Mouse (Mus musculus): ENCODE results near the gene Shcbp1l. TPM values are rescaled to one million over a fixed set of nuclear protein-coding genes. Genes with fewer than 3 reads are reported as not detected.
"Not testable (repeated sequence)": the region's sequence is repeated elsewhere in the genome, so short reads cannot be mapped to it uniquely, and the experiment has no call there.

Shcbp1l gene
- total RNA-seq (2014; fragmentation: Nextera tagmentation) (26.2 and 36.0 TPM in 2 replicates), total RNA-seq (2017) (7.7 and 9.1 TPM in 2 replicates), polyA plus RNA-seq (2012) (5.0 and 5.6 TPM in 2 replicates)

DNA sequence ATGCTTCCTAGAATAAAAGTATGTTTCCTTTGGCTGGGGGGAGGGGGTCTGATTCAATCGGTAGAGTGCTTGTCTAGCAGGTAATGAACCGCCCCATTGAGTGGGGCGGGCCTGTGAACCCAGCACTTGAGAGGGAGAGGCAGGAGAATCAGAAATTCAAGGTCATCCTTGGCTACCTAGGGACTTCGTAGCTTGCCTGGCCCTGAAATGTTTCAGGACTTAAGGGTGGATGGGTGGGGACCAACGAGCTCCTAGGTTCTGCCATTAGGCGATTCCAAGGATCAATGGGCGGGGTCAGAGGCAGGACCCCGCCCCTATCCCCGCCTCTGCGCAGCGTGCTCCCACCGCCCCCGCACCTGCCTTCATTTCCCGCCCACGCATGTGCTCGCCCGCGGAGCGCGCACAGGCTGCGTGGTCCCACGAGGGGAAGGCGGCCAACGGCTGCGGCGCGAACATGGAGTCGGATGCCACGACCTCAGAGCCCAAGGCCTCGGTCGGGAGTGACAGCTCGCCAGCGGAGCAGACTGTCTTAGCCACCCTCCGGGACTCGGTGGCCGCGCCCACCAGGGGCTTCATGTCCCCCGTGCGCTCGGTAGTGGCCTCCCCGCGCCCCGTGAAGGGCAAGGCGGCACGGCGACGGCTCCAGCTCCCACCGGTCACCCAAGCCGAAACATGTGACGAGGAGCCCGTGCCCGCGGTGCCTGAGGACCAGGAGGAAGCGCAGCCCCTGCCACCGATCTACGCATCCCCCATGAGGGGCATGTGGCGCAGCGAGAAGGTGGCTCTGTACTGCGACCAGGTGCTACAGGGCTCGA is at the start of gene Shcbp1l:
Shcbp1l (plus strand) TSS at position 393 of the 815 bp plus-strand sequence.
- peak; percentile 79 for DNase-seq (ENCODE audit: low spot score)
- H3K4me3 ChIP-seq (ENCODE audit: low read depth, low read length), result peak within 1 kb of the TSS; percentile 73

DNA sequence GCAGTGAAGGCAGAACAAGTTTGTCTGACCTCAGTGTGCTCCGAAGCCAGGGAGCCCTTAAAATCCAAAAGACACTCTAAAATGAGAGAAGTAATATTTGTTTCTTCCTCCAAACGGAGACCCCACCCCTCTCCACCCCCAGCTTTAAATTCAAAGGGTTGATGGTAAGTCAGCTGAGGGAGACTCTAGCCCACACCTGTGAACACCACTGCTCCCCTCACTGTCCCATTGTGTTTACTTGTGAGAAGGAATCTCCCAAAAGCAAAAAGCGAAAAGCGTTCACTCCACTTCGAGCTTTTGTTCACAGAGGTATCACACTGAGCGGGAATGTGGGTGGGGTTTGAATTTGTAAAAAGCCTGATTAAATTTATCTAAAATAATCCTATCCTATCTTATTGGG is 48.5 kb upstream of the Shcbp1l start:
- H3K9me3 ChIP-seq (replicated peaks), result no peaks in the 10 kb centered on the region
- peaks cover 44% of the 10 kb centered on the region for H3K27me3 ChIP-seq (ENCODE audit: insufficient read depth, low read length)
- no peak overlapping the region for H3K4me3 ChIP-seq (ENCODE audit: low read depth, low read length)
- no peaks in the 10 kb centered on the region for H3K36me3 ChIP-seq (replicated peaks)
- no peak for ATAC-seq (ENCODE audit: extremely low read depth, insufficient number of reproducible peaks, low FRiP score, poor library complexity, severe bottlenecking)
- TF ChIP-seq TAL1 (conservative IDR thresholded peaks at IDR 0.05; ENCODE audit: low read depth, low read length) (no peak), POLR2AphosphoS5 (IDR thresholded peaks at IDR 0.05; ENCODE audit: insufficient replicate concordance, low read depth, low read length) (no peak), CTCF (IDR thresholded peaks at IDR 0.05; ENCODE audit: low read depth, low read length) (no peak), GATA1 (IDR thresholded peaks at IDR 0.05; ENCODE audit: borderline replicate concordance, low read length) (no peak), GATA2 (IDR thresholded peaks at IDR 0.05; ENCODE audit: borderline replicate concordance, low read depth, low read length) (no peak)
- no peak for DNase-seq (ENCODE audit: low spot score)
- no peaks in the 10 kb centered on the region for H3K4me1 ChIP-seq (ENCODE audit: insufficient read depth, low read depth, low read length)

More for the DNA sequence above, at the start of gene Shcbp1l:
- Histone ChIP-seq H3K9me3 (replicated peaks) (no peaks in the 10 kb centered on the region), H3K27me3 (ENCODE audit: insufficient read depth, low read length) (no peaks in the 10 kb centered on the region), H3K36me3 (replicated peaks) (peaks cover 14% of the 10 kb centered on the region), H3K4me1 (ENCODE audit: insufficient read depth, low read depth, low read length) (peaks cover 45% of the 10 kb centered on the region)
- peak; percentile 80 for ATAC-seq (ENCODE audit: extremely low read depth, insufficient number of reproducible peaks, low FRiP score, poor library complexity, severe bottlenecking)
- TF ChIP-seq TAL1 (conservative IDR thresholded peaks at IDR 0.05; ENCODE audit: low read depth, low read length) (no peak), CTCF (IDR thresholded peaks at IDR 0.05; ENCODE audit: low read depth, low read length) (no peak), GATA2 (IDR thresholded peaks at IDR 0.05; ENCODE audit: borderline replicate concordance, low read depth, low read length) (no peak), GATA1 (IDR thresholded peaks at IDR 0.05; ENCODE audit: borderline replicate concordance, low read length) (no peak), POLR2AphosphoS5 (IDR thresholded peaks at IDR 0.05; ENCODE audit: insufficient replicate concordance, low read depth, low read length) (no peak)

DNA sequence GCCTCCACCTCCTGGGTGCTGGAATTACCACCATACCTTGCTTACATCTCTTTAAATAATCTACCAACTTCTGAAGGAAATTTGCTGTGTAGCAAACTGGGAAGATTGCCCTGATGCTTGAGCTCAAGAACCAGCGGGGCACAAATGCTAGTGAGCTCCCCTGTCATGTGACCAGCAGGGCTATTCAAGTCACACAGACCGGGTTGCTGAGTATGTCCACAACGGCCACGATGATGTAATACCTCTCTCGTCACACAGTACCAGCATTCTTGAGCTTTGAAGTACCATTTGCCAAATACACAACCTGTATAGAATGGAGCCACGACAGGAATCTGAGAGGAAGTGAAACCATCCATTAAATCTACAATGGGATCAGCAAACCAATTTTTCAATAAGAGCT is 46.4 kb upstream of the Shcbp1l start:
- H3K36me3 ChIP-seq (replicated peaks), result no peaks in the 10 kb centered on the region
- no peak overlapping the region for H3K4me3 ChIP-seq (ENCODE audit: low read depth, low read length)
- peaks cover 37% of the 10 kb centered on the region for H3K27me3 ChIP-seq (ENCODE audit: insufficient read depth, low read length)
- ATAC-seq (ENCODE audit: extremely low read depth, insufficient number of reproducible peaks, low FRiP score, poor library complexity, severe bottlenecking), result no peak
- H3K4me1 ChIP-seq (ENCODE audit: insufficient read depth, low read depth, low read length), result no peaks in the 10 kb centered on the region; the same call in 1 of the 2 replicates
- TF ChIP-seq GATA1 (IDR thresholded peaks at IDR 0.05; ENCODE audit: borderline replicate concordance, low read length) (no peak), CTCF (IDR thresholded peaks at IDR 0.05; ENCODE audit: low read depth, low read length) (no peak), POLR2AphosphoS5 (IDR thresholded peaks at IDR 0.05; ENCODE audit: insufficient replicate concordance, low read depth, low read length) (no peak), TAL1 (conservative IDR thresholded peaks at IDR 0.05; ENCODE audit: low read depth, low read length) (no peak), GATA2 (IDR thresholded peaks at IDR 0.05; ENCODE audit: borderline replicate concordance, low read depth, low read length) (no peak)
- DNase-seq (ENCODE audit: low spot score), result no peak
- H3K9me3 ChIP-seq (replicated peaks), result no peaks in the 10 kb centered on the region

- no peaks in the 10 kb centered on the region; the same call in 1 of the 2 replicates for H3K4me1 ChIP-seq (ENCODE audit: insufficient read depth, low read depth, low read length)
- no peak for DNase-seq (ENCODE audit: low spot score)
- H3K9me3 ChIP-seq (replicated peaks), result no peaks in the 10 kb centered on the region
- H3K36me3 ChIP-seq (replicated peaks), result no peaks in the 10 kb centered on the region
- H3K27me3 ChIP-seq (ENCODE audit: insufficient read depth, low read length), result peaks cover 32% of the 10 kb centered on the region
- no peak for ATAC-seq (ENCODE audit: extremely low read depth, insufficient number of reproducible peaks, low FRiP score, poor library complexity, severe bottlenecking)
- no peak overlapping the region for H3K4me3 ChIP-seq (ENCODE audit: low read depth, low read length)
- TF ChIP-seq CTCF (IDR thresholded peaks at IDR 0.05; ENCODE audit: low read depth, low read length) (no peak), POLR2AphosphoS5 (IDR thresholded peaks at IDR 0.05; ENCODE audit: insufficient replicate concordance, low read depth, low read length) (no peak), GATA2 (IDR thresholded peaks at IDR 0.05; ENCODE audit: borderline replicate concordance, low read depth, low read length) (no peak)
These were observed 45.1 kb upstream of the Shcbp1l start for GRCm38 (mm10) chr1:153379832-153380231.

- no peak for TF ChIP-seq TAL1 (conservative IDR thresholded peaks at IDR 0.05; ENCODE audit: low read depth, low read length)
- no peak for TF ChIP-seq POLR2AphosphoS5 (IDR thresholded peaks at IDR 0.05; ENCODE audit: insufficient replicate concordance, low read depth, low read length)
- no peak for TF ChIP-seq CTCF (IDR thresholded peaks at IDR 0.05; ENCODE audit: low read depth, low read length)
- TF ChIP-seq GATA2 (IDR thresholded peaks at IDR 0.05; ENCODE audit: borderline replicate concordance, low read depth, low read length), result no peak
- TF ChIP-seq GATA1 (IDR thresholded peaks at IDR 0.05; ENCODE audit: borderline replicate concordance, low read length), result no peak
- Histone ChIP-seq H3K4me1 (ENCODE audit: insufficient read depth, low read depth, low read length) (no peaks in the 10 kb centered on the region; the same call in 1 of the 2 replicates), H3K27me3 (ENCODE audit: insufficient read depth, low read length) (peaks cover 31% of the 10 kb centered on the region), H3K36me3 (replicated peaks) (no peaks in the 10 kb centered on the region), H3K4me3 (ENCODE audit: low read depth, low read length) (no peak overlapping the region), H3K9me3 (replicated peaks) (no peaks in the 10 kb centered on the region)
- no peak for ATAC-seq (ENCODE audit: extremely low read depth, insufficient number of reproducible peaks, low FRiP score, poor library complexity, severe bottlenecking)
- no peak for DNase-seq (ENCODE audit: low spot score)
These were observed 44.1 kb upstream of the Shcbp1l start for GRCm38 (mm10) chr1:153380746-153381282.

DNA sequence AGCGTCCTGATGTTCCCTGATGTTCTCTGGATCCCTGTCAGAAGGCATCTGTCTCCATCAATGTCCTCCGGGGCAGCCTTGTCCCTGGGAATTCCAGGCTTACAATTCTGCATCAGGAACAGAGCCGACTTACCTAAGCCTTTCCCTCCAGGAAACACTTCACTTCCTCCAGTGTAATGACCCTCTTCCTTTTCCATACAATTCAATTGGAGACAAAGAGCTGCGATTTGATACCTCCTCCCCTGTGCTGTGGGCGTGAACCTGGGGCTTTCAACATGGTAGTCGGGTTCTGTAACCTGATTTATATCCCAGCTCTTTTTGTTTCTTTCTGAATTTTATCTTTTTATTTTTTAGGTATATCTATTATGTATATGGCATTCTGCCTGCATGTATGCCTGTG is 39.9 kb upstream of the Shcbp1l start:
- TF ChIP-seq GATA2 (IDR thresholded peaks at IDR 0.05; ENCODE audit: borderline replicate concordance, low read depth, low read length) (no peak), TAL1 (conservative IDR thresholded peaks at IDR 0.05; ENCODE audit: low read depth, low read length) (no peak), CTCF (IDR thresholded peaks at IDR 0.05; ENCODE audit: low read depth, low read length) (no peak), GATA1 (IDR thresholded peaks at IDR 0.05; ENCODE audit: borderline replicate concordance, low read length) (no peak), POLR2AphosphoS5 (IDR thresholded peaks at IDR 0.05; ENCODE audit: insufficient replicate concordance, low read depth, low read length) (no peak)
- ATAC-seq (ENCODE audit: extremely low read depth, insufficient number of reproducible peaks, low FRiP score, poor library complexity, severe bottlenecking), result no peak
- no peaks in the 10 kb centered on the region for H3K9me3 ChIP-seq (replicated peaks)

DNA sequence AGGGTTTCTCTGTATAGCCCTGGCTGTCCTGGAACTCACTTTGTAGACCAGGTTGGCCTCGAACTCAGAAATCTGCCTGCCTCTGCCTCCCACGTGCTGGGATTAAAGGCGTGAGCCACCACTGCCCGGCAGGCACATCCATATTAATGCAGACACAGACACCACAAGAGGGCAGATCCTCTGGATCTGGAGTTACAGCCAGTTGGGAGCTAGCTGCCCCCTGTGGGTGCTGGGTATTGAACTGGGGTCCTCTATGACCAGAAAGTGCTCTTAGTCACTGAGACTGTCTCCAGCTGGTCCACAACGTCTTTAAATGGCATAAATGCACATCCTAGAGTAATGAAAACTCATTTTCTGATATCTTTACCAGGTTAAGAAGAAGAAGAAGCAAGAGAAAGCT is 39.3 kb upstream of the Shcbp1l start:
- peaks cover 13% of the 10 kb centered on the region for H3K27me3 ChIP-seq (ENCODE audit: insufficient read depth, low read length)
- not testable (repeated sequence) for H3K9me3 ChIP-seq (replicated peaks); H3K4me3 ChIP-seq (ENCODE audit: low read depth, low read length); DNase-seq (ENCODE audit: low spot score); ATAC-seq (ENCODE audit: extremely low read depth, insufficient number of reproducible peaks, low FRiP score, poor library complexity, severe bottlenecking); H3K4me1 ChIP-seq (ENCODE audit: insufficient read depth, low read depth, low read length); H3K36me3 ChIP-seq (replicated peaks)

More for the DNA sequence above, 39.9 kb upstream of the Shcbp1l start:
- Histone ChIP-seq H3K27me3 (ENCODE audit: insufficient read depth, low read length) (peaks cover 17% of the 10 kb centered on the region), H3K36me3 (replicated peaks) (no peaks in the 10 kb centered on the region), H3K4me3 (ENCODE audit: low read depth, low read length) (no peak overlapping the region), H3K4me1 (ENCODE audit: insufficient read depth, low read depth, low read length) (no peaks in the 10 kb centered on the region; the same call in 1 of the 2 replicates)
- DNase-seq (ENCODE audit: low spot score), result no peak
